Mouse (Mus musculus) liver, embryonic 14.5 days (tissue): Measurements from ENCODE around the gene Ctrc.

Experiments used
- CTCF ChIP-seq: IDR thresholded peaks from 2 replicates; pipeline ENCODE4 v1.5.1; 2016; ENCODE audit warnings: antibody characterized with exemption, low read depth, control low read depth
- EP300 ChIP-seq: IDR thresholded peaks from 2 replicates; pipeline ENCODE4 v1.6.1; 2016; ENCODE audit warnings: antibody characterized with exemption, low read depth

DNA sequence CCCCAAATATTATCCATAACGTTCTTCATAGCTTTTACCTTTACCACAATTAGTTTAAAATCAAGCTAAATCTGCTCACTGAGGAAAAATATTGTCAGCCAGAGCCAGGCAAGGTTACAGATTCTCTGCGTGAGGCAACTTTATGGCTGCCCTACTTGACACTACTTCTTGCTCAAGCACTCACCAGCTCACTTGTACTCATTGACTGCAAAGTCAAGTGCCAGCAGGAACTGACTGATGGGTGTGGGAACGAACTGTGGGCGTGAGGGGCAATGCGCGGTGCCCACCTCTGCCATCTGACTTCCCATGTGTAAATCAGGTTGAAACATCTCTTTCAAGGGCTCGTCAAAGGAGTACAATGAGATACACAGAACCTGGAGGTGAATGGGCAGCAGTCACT lies 58.7 kb downstream of the Ctrc start:
- TF ChIP-seq CTCF, result no peak
- TF ChIP-seq EP300, result no peak
